Mouse (Mus musculus) monocyte, adult 2 months (primary cell): ENCODE results near the gene Treh.
"Not testable (repeated sequence)": the region's sequence is repeated elsewhere in the genome, so short reads cannot be mapped to it uniquely, and the experiment has no call there.

ENCODE experiments used
- DNase-seq, 2 experiments: peaks; one replicate each; pipeline ENCODE4 v3.0.0; 2022; ENCODE audit warnings: low spot score in 2 of 2, low read depth in 1 of 2

Gene Treh

DNA sequence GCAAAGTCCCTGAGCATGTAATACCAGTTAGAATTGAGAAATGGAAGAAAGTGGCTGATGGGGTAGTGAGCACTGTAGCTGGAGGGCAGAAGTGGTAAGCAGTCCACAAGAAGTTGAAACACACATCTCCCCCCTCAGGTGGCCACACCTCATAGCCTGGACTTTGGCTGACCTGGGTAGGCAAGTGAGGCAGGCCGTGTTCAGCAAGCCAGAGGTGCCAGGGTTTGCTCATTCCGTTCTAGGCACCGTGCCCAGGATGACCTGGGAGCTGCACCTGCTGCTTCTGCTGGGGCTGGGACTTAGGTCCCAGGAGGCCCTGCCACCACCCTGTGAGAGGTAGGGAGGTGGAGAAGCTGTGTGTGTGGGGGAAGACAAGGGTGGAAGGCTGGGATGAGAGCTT, at the start of gene Treh:
Gene Treh (plus strand): TSS at position 229 of the 400 bp plus-strand sequence.
- DNase-seq = no peak

DNA sequence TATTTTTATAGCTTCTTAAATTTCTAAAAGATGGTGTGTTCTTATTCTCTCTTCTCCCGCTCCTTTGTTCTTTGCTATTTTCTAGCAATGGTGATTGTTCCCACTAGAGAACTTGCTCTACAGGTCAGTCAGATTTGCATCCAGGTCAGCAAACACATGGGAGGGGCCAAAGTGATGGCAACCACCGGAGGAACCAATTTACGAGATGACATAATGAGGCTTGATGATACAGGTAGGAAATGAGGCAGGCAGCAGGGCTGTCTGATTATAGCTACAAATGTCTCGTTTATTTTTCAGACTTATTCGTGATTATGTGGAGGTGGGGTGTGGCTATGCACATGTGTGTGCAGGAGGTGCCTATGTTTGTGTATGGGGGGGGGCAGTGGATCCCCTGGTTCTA, 48.6 kb upstream of the Treh start:
- no peak for DNase-seq

DNA sequence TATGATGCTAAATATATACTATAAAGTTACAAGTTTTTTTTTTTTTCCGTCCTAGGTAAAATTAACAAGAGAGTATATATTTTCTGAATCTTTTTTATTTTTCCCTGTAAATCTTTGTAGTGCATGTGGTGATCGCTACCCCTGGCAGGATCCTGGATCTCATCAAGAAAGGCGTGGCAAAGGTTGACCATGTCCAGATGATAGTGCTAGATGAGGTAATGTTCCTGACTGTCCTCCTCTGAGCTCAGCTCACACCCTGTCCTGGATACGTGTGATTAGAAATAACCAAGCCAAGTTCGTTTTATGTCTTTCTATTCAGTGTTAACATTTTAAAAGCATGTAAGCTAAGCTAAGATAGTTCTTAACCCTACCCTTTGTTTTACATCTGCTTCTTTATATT, 46.8 kb upstream of the Treh start:
- no peak for DNase-seq

DNA sequence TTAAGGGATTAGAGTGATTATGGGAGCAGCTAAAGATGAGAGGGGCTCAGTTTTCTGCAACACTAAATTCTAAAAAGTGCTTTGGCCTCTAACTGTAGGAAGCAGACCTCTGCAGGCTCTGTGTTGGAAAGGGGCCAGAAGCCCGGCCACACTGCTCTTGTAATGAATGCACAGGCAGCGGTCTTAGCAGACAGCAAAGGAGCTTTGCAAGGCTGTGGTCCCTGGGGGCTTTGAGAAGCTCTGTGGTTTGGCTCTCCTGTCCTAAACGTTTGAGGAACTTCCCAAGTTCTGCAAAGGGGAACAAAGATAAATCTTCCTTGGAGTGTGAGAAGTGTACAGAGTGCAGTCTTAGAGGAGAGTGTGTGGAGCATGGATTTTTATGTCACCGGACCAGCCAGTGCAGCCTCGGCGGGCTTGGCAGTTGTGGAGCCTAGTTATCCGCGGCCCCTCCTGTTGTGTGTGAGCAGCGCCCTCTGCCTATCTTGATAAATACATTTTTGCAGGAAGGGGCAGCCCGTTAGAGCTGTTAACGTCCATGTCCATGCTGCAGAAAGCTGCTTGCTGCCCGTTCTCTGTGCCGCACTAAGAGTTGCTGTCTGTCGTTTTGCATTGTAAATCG, 35.4 kb upstream of the Treh start:
- DNase-seq = no peak

DNA sequence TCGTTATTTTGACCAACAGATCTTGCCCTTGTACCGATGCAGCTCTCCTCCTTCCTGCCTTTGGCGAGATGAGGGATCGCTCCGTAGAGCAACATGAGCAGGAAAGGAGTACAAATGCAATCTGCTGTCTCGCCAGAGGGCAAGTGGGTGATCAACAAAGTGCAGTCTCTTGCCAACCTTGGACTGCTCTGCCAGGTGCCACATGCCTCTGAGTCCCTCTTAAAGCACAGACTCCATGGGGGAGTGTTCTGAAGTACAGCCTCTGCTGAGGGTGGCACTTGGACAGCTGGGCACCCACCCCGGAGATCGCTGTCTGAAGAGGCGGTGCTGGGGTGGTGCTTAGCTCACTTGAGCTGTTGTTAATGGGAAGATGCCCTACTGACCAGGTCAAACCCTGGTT, 34.3 kb upstream of the Treh start:
- DNase-seq = not testable (repeated sequence)

DNA sequence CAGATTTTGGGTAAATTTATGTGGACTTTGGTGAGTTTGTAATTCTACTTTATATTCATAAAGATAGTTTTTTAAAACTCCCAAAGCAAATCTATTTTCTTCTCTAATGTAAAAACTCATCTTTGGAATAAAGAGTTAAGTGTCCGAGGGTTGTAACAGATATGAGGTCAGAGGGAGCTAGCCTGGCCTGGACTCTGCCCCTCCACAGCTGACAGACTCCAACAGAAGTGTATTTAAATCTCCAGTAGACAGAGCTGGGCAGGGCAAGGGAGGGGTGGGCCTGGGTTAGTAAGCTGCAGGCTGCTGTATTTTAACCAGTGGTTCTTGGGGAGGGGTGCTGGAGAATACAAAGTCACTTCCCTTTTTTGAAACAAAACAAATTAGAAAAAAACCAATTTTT, 33.0 kb upstream of the Treh start:
- DNase-seq = not testable (repeated sequence)

DNA sequence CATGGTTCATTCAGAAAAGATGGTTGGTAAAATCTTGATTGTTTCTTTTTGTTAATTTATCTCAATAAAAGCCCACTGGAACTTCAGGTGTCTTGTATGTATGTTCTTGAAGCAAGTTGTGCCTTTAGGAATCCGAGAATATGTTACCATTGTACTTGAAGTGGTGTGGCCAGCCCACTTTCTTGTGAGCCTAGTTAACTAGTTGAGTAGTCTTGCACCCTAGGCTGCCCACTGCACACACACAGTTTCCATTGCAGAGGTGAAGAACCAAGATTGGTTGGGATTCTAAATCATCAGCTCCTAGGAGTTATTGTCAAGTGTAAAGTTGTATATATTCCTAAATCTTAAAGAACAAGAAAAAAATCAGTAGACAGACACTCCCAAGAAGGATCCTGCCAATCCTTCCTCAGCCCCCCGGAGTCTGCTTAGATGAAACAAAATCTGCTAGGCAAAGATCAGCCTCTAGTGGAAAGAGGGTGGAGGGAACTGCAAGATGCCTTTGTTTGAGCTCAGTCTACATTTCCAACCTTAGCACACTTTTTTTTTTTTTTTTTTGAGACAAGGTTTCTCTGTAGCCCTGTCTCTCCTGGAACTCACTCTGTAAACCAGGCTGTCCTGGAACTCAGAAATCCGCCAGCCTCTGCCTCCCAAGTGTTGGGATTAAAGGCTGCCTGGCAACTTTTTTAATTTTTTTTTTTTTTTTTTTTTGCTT, 32.2 kb upstream of the Treh start:
- no peak for DNase-seq

DNA sequence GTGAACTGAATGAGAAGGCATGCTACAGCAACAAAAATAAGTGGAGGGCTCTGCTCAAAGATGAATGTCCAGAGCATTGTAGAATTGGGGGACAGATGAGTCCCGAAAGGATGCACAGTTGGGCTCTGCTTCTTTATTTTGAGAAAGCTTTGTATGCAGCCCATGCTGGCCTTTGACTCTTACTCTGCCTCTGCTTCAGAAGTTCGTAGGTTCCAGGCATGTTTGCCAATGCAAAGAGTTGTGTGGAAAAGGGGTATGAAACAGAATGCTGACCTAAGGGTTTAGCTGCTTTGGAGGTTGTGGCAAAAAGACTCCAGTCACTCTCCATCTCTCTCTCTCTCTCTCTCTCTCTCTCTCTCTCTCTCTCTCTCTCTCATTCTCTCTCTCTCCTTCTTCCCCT, 31.4 kb upstream of the Treh start:
- no peak for DNase-seq

DNA sequence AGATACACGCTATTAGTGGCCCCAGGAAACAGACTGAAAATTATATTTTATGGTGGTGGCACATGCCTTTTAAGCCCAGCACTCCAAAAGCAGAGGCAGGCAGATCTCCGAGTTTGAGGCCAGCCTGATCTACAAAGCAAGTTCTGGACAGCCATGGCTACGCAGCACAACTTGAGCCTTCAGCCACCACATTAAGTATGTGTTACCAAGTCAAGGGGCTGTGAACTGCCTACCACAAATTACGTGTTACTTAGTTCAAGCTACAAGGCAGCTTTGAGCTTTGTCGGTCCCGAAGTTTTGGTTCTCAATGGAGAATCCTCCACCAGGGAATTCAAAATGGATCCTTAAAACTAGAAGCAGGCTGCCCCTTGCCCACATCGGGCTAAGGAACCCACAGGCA, 29.9 kb upstream of the Treh start:
- no peak for DNase-seq

DNA sequence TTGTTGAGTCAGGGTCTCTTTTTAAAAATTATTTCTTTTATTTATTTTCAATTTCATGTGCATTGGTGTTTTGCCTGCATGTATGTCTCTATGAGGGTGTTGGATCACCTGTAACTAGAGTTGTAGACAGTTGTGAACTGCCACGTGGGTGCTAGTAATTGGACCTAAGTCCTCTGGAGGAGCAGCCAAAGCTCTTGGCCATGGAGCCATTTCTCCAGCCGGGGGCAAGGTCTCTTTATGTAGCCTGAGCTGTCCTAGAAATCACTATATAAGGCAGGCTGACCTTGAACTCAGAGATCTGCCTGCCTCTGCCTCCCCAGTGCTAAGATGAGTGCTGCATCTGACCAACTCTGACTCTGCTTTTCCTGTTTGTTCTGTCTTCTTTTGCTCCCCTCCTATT, 28.8 kb upstream of the Treh start:
- DNase-seq = no peak

DNA sequence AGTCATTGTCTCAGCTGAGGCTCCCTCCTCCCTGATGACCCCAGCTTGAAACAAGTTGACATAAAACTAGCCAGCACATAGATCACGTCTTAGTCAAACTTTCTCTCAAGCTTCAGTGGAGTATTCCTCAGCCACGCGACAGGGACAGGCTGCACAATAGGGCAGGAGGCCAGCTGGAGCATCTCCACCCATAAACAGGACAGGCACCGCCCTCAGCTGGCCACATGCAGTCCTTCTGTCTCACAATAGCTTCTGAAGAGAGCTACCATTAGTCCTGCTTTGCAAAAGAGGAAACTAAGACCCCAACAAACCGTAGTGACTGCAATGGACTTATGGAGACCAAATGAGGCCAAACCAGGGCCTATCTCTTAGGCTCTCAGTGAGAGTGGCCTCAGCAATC, 27.6 kb upstream of the Treh start:
- DNase-seq = no peak

DNA sequence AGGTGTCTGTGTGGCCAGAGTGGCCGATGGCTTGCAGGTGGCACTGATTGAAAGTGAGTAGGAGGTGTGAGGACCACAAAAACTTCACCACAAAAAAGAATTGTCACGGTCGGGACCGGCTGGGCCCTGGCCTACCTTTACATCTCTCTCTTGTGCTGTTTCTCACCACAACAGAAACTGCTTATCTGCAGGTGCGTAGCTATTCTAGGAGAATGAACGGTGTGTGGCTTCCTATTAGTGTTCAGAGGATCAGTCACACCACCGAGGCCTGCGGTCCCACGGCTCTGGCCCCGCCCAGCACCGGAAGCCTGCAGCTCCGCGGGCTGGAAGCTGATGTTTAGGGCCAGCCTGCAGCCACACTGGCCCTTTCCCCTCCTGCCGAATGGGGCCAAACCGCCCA, 27.1 kb upstream of the Treh start:
- DNase-seq = peak in 1 of 2 experiments; percentile 30

DNA sequence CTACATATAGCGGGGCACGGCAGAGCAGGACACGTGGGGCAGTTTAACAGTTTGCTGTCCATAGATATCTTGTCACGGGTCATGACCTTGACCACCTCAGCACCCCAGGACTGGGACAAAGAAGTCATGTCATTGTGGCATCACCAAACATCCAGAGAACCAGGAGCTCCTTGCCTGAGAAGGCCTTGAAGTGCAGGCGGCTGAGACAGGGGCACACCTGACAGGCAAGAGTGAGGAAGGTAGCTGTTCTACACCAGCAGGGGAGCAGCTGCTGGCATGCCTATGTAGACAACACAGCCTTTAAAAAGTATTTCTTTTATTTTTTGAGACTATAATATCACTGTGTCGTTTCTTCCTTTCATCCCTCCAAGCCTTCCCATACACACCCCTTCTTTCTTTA, 26.7 kb upstream of the Treh start:
- DNase-seq = no peak

DNA sequence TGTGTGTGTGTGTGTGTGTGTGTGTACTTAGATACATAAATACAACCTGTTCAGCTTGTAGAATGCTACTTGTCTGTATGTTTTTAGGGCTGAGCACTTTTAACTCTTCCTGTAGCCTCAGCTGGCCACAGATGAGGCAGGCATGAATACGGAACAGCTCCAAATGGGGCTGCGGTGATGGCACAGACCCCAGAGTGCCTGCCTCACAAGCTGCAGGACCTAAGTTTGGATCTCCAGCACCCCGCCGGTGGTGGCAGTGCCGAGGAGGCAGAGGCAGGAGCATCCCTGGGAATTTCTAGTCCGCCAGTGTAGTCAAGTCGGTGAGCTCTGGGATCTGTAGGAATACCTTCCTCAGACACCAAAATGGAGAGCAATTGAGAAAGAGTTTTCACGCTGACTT, 26.0 kb upstream of the Treh start:
- DNase-seq = no peak

DNA sequence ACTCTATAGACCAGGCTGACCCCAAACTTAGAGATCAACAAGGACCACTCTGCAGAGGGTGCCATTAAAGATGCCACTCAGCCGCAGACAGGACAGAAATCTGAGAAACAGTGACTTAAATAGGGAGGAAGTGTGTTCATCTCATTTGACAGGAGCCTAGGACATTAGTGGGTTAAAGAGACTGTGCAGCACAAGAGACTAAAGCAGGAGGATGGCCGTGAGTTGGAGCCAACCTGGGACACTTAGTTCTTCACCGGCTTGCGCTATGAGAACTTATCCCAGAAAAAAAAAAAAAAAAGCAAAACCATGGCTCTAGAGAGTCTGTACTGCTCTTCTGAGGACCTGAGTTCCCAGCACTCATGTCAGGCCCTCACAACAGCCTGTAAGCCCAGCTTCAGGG, 25.4 kb upstream of the Treh start:
- no peak for DNase-seq

DNA sequence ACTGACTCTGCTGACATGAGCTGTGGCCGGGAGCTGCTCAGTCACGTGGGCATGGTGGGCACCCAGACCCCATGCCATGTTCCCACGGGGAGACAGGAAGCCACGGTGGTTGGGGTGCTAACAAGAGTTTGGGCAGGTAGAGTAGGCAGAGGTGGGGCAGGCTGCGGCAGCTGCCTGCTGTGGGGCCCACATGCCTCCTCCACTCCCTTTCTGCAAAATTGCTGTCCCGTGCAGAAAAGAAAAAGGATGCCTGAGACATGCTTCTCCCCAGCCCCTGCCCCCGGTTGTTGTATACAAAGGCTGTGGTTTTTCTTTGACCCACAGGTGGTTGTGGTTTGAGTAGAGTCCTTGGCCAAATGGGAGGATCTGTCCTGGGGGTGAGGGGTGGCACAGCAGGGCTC, 24.2 kb upstream of the Treh start:
- DNase-seq = no peak

DNA sequence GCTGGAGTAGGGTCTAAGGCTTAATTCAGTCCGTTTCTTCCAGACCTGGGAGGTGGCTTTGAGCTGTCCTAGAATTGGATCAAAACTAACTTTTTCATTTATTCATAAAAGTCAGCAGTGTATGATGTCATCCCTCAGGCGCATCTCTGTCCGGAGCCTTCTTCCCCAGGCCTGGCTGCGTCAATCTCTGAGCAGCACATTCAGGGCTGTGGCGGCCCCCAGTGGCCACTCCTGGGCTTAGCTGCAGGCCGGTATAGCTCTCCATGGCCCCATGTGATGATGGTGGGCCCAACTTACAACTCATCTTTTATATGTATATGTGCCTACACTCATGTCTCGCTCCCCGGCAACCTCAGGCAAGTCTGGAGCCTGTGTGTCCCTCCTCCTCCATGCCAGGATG, 21.0 kb upstream of the Treh start:
- DNase-seq = peak in 1 of 2 experiments; percentile 45

DNA sequence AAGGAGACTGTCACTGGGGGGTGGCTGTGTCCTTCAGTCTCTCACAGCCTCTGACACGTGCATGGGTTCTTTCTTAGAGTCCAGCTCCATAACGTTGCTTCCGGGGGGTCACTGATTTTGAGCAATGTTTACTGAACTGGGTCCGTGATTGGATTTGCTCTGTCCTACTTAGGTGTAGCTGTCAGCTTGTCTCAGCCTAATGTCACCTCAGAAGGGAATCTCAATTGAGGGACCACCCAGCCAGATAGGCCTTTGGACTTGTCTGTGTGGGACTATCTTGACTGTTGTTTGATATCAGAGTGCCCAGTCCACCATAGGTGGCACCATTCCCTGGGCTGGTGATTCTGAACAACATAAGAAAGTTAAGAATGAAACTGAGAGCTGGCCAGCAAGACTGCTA, 19.1 kb upstream of the Treh start:
- DNase-seq = no peak

DNA sequence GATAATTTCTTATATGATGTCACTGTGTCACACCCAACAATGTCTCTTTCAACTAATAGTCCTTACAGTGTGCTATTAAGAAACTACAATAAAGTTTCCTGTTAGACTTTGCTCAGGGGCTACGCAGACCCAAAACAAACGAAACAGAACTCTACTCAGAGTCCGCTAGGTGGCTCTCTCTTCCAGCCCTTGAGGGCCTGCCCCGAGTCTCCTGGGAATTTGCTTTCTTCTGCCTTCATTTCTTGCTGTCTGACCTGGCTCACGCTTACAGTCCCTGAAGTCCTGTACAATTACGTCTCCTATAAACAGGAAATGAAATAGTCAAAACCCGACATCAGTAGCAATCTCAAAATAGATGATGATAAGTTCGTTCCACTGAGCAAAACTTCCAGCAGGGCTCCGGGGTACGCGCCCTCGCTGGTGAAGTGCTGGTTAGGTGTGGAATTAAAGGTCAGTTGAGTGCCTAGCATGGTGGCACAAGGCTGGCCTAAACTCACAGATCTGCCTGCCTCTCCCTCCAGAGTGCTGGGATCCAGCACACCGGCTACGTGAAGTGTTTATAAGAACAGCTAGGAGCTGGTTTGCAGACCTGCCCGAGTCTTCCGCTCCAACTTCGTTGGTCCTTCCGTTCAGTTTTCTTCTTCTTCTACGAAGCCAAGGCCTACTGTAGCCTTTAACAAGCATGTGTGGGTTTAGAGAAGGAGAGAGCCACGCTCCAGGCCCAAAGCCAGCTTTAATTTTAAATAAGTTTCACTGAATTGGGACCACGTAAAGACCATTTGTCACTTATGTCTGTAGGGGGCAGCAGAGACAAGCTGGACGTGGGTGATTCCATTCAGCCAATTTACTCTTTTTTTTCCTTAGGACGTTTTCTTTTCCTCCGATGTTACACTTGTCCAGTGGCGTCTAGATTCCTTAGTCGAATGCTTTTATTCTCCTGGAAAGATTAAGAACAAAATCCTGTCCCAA, 17.7 kb upstream of the Treh start:
- no peak for DNase-seq

DNA sequence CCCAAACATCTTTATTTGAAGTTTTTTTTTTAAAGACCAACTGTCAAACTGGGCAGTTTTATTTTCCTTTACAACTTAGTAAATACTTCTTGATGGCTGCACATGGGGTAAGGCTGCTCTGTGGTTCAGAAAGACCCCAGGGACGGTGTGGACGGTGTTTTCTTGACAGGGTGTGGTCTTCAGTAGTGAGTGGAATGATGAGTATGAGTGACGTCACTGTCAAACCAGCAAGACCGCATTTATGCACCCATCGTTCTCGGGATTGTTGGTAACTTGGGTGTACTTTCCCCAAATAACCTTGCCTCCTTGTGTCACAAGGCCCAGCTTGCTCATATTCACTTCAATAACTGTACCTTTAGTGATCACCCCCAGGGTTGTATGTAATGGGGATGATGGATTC, 9.3 kb upstream of the Treh start:
- DNase-seq = no peak

DNA sequence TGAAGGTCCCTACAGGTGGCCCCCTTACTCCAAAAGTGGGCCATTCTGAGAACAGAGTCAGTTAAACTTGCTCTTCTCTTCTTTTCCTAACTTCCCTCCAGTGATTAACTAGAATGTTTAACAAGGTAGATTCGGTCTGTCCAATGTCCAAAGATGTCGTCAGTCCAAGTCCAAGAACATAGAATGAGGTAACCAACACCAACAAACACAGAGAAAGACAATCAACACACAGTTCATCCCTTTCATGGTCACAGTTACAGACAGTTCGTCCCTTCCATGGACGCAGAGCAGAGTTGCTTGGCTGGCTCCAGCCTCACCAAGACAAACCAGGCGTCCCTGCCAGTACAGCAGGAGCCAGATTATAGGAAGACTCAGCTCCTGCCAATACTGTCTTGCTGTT, 1.6 kb upstream of the Treh start:
- DNase-seq = no peak

DNA sequence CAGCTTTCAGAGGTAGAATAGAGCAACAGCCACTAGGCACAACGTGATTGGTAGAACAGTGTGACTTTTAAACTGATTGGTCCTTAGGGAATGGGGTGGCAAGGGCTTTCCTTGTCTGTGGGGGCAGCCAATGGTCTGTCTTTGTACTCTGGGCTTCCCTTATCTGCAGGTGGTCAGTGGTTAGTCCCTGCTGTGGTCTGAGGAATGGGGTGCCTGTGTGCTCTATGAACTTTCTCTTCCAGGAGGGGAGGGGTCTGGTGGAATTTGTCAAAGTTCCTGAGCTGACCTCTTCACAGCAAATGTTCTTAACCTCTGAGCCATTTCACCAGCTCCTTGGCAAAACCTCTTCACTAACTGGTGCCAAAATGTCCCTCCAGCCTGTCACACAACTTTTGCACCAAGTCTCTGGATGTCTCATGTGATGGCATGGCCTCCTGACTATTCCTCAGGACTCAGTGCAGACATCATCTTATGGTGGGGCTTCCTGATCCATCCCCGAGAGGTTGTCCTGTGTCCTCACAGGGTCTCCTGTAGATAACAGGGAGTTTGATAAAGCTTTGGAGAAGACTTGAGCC, 655 bp upstream of the Treh start:
- DNase-seq = no peak
